Mouse (Mus musculus) heart, adult 18-20 months (tissue): Measurements from ENCODE around the gene Smim11. TPM values are rescaled to one million over a fixed set of nuclear protein-coding genes. Genes with fewer than 3 reads are reported as not detected.

ENCODE experiments used
- total RNA-seq, 2 experiments: library from RNA; stranded (reverse); gene quantifications; 2 replicates each; pipeline ENCODE4 v1.2.3; 2021

Gene Smim11
- total RNA-seq, 2 experiments from 2014 or later, result 80.8 to 88.3 TPM

Other genes with a start within 250 kb of the Smim11 start
- 10 to 100 TPM; 62.0 to 64.5 TPM for gene Mrps6, start 243.0 kb upstream of the Smim11 start, total RNA-seq
- gene Gm49711, start 243.0 kb upstream of the Smim11 start, total RNA-seq, result not detected
- gene Slc5a3, start 243.0 kb upstream of the Smim11 start, total RNA-seq, result 10 to 100 TPM; 10.2 to 12.7 TPM
- not detected for gene Kcne2, start 8.9 kb upstream of the Smim11 start, total RNA-seq
- 1 to 10 TPM in 1 of 2 experiments, under 1 TPM in 1; 0.87 to 1.1 TPM for gene Fam243, start 20.2 kb downstream of the Smim11 start, total RNA-seq
- 1 to 10 TPM; 7.1 to 7.8 TPM for gene Kcne1, start 58.2 kb downstream of the Smim11 start, total RNA-seq
- gene Rcan1, start 169.6 kb downstream of the Smim11 start, total RNA-seq, result 100 to 1,000 TPM in 1 of 2 experiments, 10 to 100 TPM in 1; 95.4 to 129 TPM
- gene Clic6, start 184.4 kb downstream of the Smim11 start, total RNA-seq, result 1 to 10 TPM in 1 of 2 experiments, under 1 TPM in 1; 0.37 to 1.1 TPM